Mouse (Mus musculus): ENCODE data around the gene Ptdss2.

- no peak for TF ChIP-seq POLR2A (IDR thresholded peaks at IDR 0.05; ENCODE audit: borderline replicate concordance, extremely low read depth, low read depth, low read length)
- no peak for TF ChIP-seq CTCF (IDR thresholded peaks at IDR 0.05; ENCODE audit: insufficient read depth, low read length)
Observed at GRCm38 (mm10) chr7:141169300-141169699, 47.1 kb downstream of the Ptdss2 start.

All from lung, adult 2 months (tissue).